Mouse (Mus musculus): ENCODE data around the gene Dab1. TPM values are rescaled to one million over a fixed set of nuclear protein-coding genes. Genes with fewer than 3 reads are reported as not detected.

The Dab1 gene
- polyA plus RNA-seq, 1 experiment, result not detected

DNA sequence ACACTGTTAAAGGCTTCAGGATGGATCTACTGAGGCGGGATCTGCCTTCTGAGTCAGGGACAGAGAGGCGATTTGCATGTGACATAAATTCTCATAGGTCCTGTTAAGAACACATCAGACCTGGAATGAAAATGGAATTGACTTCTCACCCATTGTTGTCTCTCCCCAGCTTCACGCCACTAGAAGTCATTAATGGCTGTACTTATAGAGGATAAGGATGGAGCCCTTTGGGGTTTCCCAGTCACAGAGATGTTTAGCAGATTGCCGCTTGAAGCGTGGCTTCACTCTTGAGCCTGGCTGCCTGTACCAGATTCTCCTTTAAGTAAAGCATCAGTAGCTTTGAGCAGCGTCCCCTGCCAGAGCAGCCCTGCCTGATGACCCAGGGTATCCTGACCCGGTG is 954.3 kb downstream of the Dab1 start:
- Histone ChIP-seq H3K4me1 (ENCODE audit: control insufficient read depth, insufficient read depth, low read length) (no peaks in the 10 kb centered on the region), H3K4me3 (ENCODE audit: insufficient read depth, low read depth, low read length) (no peak overlapping the region), H3K27ac (ENCODE audit: insufficient read depth, low read depth, low read length) (no peak overlapping the region)
- no peak for TF ChIP-seq POLR2A (IDR thresholded peaks at IDR 0.05; ENCODE audit: insufficient read depth, low read depth, low read length)
- TF ChIP-seq CTCF (IDR thresholded peaks at IDR 0.05; ENCODE audit: insufficient read depth, low read depth, low read length), result no peak
- 93% methylated on average over 7 of the region's 7 CpGs for WGBS

DNA sequence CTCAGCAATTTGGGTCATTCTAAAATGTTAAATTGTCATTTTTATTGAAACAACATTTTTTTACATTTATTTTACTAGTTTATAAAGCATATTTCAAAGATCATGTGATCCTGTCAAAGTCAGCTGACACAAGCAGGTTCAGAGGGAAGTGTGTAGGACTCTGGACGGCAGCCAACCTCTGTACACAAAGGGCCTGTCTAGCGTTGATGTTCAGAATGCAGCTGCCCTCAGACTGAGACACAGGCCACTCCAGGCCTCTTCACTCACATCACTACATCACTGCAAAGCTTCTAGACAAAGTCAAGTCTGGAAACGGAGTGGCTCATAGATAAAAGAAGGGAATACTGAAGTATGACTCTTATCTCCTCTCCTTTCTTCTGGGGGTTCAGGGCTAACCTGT is 959.2 kb downstream of the Dab1 start:
- 51% methylated on average over 3 of the region's 3 CpGs for WGBS
- no peak for TF ChIP-seq CTCF (IDR thresholded peaks at IDR 0.05; ENCODE audit: insufficient read depth, low read depth, low read length)
- TF ChIP-seq POLR2A (IDR thresholded peaks at IDR 0.05; ENCODE audit: insufficient read depth, low read depth, low read length), result no peak
- Histone ChIP-seq H3K4me3 (ENCODE audit: insufficient read depth, low read depth, low read length) (no peak overlapping the region), H3K27ac (ENCODE audit: insufficient read depth, low read depth, low read length) (no peak overlapping the region), H3K4me1 (ENCODE audit: control insufficient read depth, insufficient read depth, low read length) (peaks cover 8% of the 10 kb centered on the region; the same call in 1 of the 2 replicates)

DNA sequence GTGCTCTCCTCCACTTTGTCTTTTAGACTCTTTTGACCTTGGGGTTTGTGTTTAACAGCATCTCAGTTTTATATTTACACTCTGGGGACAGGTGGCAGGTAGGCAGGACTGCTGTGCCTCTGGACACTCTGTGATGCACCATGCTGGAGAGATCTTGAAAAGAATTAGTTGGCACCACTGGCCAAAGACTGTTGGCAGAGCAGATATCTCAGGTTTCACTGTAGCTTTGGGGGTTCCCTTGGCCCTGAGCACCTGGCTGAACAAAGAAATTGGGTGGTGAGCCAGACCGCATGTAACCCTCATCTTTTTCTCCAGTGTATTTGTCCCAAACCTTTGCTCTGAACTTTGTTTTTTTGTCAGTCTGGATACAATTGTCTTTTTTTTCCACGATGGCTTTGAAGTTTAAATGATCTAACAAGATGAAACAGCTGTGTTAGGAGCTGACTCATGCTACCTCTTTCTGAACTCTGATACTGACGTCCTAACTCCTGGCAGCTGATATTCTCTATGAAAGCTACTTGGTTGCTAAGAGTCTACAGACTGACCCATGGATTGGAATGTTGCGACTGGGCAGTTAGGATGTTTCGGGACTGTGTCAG is 960.9 kb downstream of the Dab1 start:
- peaks cover 8% of the 10 kb centered on the region; the same call in 1 of the 2 replicates for H3K4me1 ChIP-seq (ENCODE audit: control insufficient read depth, insufficient read depth, low read length)
- no peak for TF ChIP-seq POLR2A (IDR thresholded peaks at IDR 0.05; ENCODE audit: insufficient read depth, low read depth, low read length)
- no peak for TF ChIP-seq CTCF (IDR thresholded peaks at IDR 0.05; ENCODE audit: insufficient read depth, low read depth, low read length)
- H3K4me3 ChIP-seq (ENCODE audit: insufficient read depth, low read depth, low read length), result no peak overlapping the region
- WGBS, result 72% methylated on average over 5 of the region's 5 CpGs
- H3K27ac ChIP-seq (ENCODE audit: insufficient read depth, low read depth, low read length), result no peak overlapping the region

DNA sequence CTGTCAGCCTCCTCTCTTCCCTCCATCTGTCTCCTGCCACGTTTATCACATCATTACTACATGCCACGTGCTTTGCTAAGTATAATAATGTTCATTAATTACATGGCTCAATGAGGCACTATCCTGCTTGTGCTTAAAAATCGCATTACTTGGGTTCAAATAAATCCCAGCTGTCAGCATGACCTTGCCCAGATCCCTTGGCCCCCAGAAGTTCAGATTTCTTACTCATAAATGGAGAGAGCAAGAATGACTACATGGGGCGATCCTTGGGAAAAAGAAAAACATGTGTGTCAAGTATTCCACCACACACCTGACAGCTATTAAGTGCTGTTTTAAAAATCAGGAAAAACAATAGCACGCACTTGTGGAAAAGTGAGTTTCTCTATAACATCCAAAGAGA is 963.6 kb downstream of the Dab1 start:
- H3K4me3 ChIP-seq (ENCODE audit: insufficient read depth, low read depth, low read length), result no peak overlapping the region
- TF ChIP-seq CTCF (IDR thresholded peaks at IDR 0.05; ENCODE audit: insufficient read depth, low read depth, low read length) (no peak), POLR2A (IDR thresholded peaks at IDR 0.05; ENCODE audit: insufficient read depth, low read depth, low read length) (no peak)
- WGBS, result 60% methylated on average over 5 of the region's 5 CpGs

DNA sequence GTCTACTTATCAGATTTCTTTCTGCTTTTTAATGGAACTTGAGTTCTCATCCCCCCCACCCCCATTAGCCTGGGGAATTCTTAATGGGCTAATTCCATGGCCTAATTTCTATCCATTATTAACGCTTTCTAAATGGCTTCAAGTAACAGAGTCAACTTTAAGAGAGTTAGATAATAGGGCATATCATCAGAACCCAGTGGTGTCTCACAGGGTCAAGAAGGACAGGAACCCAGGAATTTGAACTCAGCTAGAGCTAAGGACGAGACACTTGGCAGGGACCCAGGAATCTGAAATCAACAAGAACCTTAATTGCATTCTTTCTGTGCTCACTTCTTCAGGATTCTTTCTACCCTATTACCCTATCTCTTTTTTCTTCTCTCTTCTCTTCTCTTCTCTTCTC is 968.7 kb downstream of the Dab1 start:
- 64% methylated on average over 2 of the region's 2 CpGs for WGBS
- H3K4me1 ChIP-seq (ENCODE audit: control insufficient read depth, insufficient read depth, low read length), result peaks cover 10% of the 10 kb centered on the region
- H3K4me3 ChIP-seq (ENCODE audit: insufficient read depth, low read depth, low read length), result no peak overlapping the region
- H3K27ac ChIP-seq (ENCODE audit: insufficient read depth, low read depth, low read length), result no peak overlapping the region
- TF ChIP-seq POLR2A (IDR thresholded peaks at IDR 0.05; ENCODE audit: insufficient read depth, low read depth, low read length) (no peak), CTCF (IDR thresholded peaks at IDR 0.05; ENCODE audit: insufficient read depth, low read depth, low read length) (no peak)

More for the DNA sequence above, 963.6 kb downstream of the Dab1 start:
- peaks cover 8% of the 10 kb centered on the region; the same call in 1 of the 2 replicates for H3K4me1 ChIP-seq (ENCODE audit: control insufficient read depth, insufficient read depth, low read length)
- H3K27ac ChIP-seq (ENCODE audit: insufficient read depth, low read depth, low read length), result no peak overlapping the region

DNA sequence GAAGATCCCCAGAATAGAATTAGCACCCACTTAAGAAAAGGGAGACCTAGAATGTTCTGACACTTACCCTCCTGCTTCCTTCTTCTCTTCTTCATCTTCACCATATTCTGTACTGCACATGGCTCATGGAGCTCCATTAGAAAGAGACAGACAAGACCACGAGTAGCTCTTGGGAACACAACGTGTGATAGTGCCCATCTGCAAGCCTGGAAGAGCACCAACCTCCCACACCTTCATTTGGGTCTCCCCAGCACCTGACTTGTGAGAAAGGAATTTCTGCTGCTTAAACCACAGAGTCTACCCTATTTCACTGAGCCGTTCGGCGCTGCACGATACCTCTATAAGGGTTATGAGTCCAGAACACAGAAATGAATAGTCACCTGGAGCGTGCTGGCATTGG is 977.8 kb downstream of the Dab1 start:
- WGBS, result 95% methylated on average over 7 of the region's 7 CpGs
- Histone ChIP-seq H3K4me3 (ENCODE audit: insufficient read depth, low read depth, low read length) (no peak overlapping the region), H3K27ac (ENCODE audit: insufficient read depth, low read depth, low read length) (no peak overlapping the region)

DNA sequence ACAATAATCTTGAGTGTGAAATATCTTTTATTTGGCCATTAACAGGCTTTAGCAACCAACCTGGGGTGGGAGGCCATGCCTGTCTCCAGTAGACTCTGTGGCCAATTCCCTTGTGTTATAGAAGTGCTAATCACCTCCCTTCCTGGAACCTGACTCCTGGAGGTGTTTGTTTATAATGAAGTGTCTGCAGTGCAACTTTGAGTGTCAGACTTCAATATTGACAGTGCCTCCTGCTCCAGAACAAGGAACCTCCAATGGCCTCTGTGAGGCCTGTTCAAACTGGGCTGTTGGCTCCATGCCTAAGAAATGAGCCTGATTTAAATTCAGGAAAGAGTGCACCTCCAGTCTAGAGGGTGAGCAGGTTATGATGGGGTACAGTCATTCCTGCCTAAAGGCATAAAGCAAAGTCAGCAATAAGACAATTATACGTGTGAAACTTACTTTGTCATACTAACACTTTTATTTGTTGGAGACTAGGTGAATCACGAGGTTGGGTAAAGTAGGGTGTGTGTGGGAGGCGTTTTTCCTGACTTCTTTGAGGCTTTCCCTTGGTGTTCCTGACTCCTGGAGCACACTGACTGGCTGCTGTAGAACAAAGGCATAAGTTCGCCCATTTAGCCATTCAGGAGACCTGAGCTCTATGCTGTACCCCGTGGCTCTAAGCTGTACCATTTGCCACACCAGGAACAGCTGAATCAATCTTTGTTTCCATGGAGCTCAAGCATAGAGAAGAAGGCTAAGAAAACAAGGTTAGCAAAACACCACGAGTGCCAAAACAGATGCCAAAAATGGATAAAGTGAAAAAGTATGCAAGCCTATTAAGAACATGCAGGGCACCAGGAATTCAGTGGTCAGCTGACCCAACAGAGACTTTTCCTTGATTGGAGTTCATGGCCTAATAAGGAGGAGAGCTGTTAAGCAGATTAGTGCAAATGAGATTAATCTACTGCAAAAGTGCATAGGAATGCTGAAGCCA is 978.6 kb downstream of the Dab1 start:
- Histone ChIP-seq H3K4me3 (ENCODE audit: insufficient read depth, low read depth, low read length) (no peak overlapping the region), H3K27ac (ENCODE audit: insufficient read depth, low read depth, low read length) (no peak overlapping the region), H3K4me1 (ENCODE audit: control insufficient read depth, insufficient read depth, low read length) (peaks cover 2% of the 10 kb centered on the region)
- TF ChIP-seq POLR2A (IDR thresholded peaks at IDR 0.05; ENCODE audit: insufficient read depth, low read depth, low read length), result no peak
- no peak for TF ChIP-seq CTCF (IDR thresholded peaks at IDR 0.05; ENCODE audit: insufficient read depth, low read depth, low read length)
- WGBS, result 39% methylated on average over 6 of the region's 6 CpGs

More for the DNA sequence above, 977.8 kb downstream of the Dab1 start:
- TF ChIP-seq CTCF (IDR thresholded peaks at IDR 0.05; ENCODE audit: insufficient read depth, low read depth, low read length) (no peak), POLR2A (IDR thresholded peaks at IDR 0.05; ENCODE audit: insufficient read depth, low read depth, low read length) (no peak)
- H3K4me1 ChIP-seq (ENCODE audit: control insufficient read depth, insufficient read depth, low read length), result peaks cover 4% of the 10 kb centered on the region

DNA sequence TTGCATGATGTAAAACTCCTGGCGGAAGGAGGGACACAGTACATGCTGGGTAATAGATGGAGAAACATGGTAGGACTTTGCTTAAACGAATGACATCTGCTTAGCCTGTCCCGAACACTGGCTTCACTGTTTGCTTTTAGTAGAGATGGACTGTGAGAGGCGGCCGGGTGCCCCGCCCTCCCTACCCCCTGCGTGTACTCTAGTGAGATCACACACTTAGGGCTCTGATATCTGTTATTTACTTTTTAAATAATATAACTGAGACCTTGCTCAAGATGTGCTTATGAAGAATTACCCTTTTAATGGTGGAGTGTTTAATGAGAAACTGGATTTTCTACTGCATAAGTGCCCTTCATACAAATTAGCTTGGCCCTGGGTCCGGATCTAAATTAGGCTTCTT is 983.6 kb downstream of the Dab1 start:
- peaks cover 3% of the 10 kb centered on the region; the same call in 1 of the 2 replicates for H3K4me1 ChIP-seq (ENCODE audit: control insufficient read depth, insufficient read depth, low read length)
- 81% methylated on average over 8 of the region's 8 CpGs for WGBS
- no peak for TF ChIP-seq POLR2A (IDR thresholded peaks at IDR 0.05; ENCODE audit: insufficient read depth, low read depth, low read length)
- no peak for TF ChIP-seq CTCF (IDR thresholded peaks at IDR 0.05; ENCODE audit: insufficient read depth, low read depth, low read length)
- no peak overlapping the region for H3K27ac ChIP-seq (ENCODE audit: insufficient read depth, low read depth, low read length)
- H3K4me3 ChIP-seq (ENCODE audit: insufficient read depth, low read depth, low read length), result no peak overlapping the region

DNA sequence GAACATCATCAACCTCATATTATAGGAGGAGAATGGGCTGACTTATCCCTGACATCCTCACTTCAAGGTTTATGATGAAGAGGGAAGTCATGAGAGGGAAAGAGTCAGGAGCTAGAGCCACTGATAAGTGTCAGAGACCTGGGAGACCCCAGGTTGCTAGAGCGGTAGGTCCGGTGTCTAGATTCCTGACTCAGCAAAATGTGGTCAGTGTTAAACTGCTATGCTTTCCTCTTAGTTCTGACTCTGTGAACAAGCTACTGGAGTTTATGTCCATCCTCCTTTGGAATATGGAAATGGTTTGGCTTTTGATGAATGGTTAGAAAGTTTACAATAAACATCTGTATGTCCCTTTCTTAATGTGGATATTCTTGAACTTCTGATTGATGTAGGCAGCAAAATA is 985.1 kb downstream of the Dab1 start:
- WGBS, result 99% methylated on average over 2 of the region's 2 CpGs
- TF ChIP-seq CTCF (IDR thresholded peaks at IDR 0.05; ENCODE audit: insufficient read depth, low read depth, low read length), result no peak
- TF ChIP-seq POLR2A (IDR thresholded peaks at IDR 0.05; ENCODE audit: insufficient read depth, low read depth, low read length), result no peak
- H3K27ac ChIP-seq (ENCODE audit: insufficient read depth, low read depth, low read length), result no peak overlapping the region

More for the DNA sequence above, 985.1 kb downstream of the Dab1 start:
- Histone ChIP-seq H3K4me1 (ENCODE audit: control insufficient read depth, insufficient read depth, low read length) (peaks cover 3% of the 10 kb centered on the region; the same call in 1 of the 2 replicates), H3K4me3 (ENCODE audit: insufficient read depth, low read depth, low read length) (no peak overlapping the region)

Measured in olfactory bulb, adult 2 months (tissue).